Mouse (Mus musculus) cerebellum, adult 9-11 months (tissue): ENCODE measurements at regions not wholly inside any gene's neighbourhood (a gene's known extent, or its start where the extent isn't known, plus 50 kb on each side); places are given as distances from the start of the nearest gene placed in this dataset.

Experiments used
- DNase-seq: peaks from one replicate; pipeline ENCODE4 v3.0.0; 2022

DNA sequence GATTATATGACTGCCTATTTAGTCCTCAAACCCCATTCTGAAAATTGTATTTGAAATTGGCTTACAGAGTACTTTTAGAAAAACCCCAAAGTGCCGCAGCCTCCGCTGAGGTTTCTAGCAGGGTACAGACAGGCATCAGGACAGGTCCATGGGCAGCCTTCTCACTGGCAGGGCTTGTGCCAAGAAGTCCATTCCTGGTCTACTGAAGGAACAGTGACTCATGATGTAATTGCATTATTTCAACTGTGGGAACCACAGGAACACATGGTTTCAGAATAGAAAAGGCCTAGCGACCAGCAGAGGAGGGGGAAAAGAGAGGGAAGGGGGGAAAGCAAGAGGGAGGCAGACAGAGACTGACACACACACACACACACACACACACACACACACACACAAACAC, 603.0 kb upstream of the Gm26657 start:
- DNase-seq, result no peak

DNA sequence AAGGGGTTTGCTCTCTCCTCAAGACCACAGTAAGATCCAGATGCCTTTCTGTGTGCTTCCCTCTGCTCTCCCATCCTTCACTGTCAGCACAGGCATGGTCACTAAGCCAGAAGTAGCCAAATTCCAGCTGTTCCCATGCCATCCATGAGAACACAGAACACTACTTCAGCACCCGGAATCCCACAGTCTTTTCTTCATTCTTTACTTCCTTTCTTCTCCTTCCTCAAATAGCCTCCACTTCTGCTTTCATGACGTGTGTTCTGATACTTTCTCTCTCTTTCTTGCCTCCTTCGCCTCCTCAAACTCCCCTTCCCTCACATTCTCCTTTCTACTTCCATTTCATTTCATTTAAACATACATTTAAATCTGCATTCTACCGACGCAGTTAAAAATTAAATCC, 602.1 kb upstream of the Klf4 start:
- no peak for DNase-seq

GRCm38 (mm10) chr4:56127730-56128482, 595.6 kb upstream of the Klf4 start:
- no peak for DNase-seq

DNA sequence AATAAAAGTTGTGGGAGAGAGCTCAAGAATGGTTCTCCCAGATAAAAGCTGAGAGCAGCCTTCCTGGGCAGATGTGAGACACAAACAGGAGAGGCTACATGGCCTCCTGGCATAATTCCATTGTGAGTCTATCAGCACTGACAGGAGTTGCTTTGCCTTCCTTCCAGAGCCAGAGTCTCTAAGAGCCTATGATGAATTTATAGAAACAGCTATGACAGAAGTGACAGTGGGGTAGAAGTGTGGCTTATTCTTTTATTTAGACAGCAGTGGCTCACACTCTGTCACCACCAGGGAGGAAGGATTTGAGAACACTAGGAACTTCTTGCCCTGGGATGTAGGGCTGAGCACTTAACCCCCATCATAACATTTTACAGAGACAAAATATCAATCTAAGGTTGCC, 592.2 kb upstream of the Klf4 start:
- no peak for DNase-seq

GRCm38 (mm10) chr4:56122198-56122597, 589.9 kb upstream of the Klf4 start:
- DNase-seq, result no peak

- no peak for DNase-seq
These were observed 589.4 kb upstream of the Klf4 start for GRCm38 (mm10) chr4:56121664-56122063.

DNA sequence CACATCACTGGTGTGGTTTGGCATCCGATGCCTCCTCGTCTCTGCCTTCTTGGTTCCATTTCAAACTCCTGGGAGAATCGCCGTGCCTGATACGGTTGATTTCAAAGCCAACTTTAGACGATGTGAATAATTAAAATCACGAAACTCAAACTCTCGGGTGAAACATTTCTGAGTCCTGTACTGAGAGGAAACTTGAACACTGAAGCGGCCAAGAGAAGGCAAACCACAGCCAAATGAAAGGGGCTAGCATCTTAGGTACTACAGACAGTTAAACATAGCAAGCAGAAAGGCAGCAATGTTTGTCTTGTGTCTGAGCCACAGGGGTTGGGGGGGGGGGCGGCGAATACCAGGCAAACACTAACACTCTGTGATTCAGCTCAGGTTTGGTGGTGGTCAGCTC, 588.1 kb upstream of the Klf4 start:
- no peak for DNase-seq

- no peak for DNase-seq
These were observed 581.5 kb upstream of the Klf4 start for GRCm38 (mm10) chr4:56113701-56114196.

DNA sequence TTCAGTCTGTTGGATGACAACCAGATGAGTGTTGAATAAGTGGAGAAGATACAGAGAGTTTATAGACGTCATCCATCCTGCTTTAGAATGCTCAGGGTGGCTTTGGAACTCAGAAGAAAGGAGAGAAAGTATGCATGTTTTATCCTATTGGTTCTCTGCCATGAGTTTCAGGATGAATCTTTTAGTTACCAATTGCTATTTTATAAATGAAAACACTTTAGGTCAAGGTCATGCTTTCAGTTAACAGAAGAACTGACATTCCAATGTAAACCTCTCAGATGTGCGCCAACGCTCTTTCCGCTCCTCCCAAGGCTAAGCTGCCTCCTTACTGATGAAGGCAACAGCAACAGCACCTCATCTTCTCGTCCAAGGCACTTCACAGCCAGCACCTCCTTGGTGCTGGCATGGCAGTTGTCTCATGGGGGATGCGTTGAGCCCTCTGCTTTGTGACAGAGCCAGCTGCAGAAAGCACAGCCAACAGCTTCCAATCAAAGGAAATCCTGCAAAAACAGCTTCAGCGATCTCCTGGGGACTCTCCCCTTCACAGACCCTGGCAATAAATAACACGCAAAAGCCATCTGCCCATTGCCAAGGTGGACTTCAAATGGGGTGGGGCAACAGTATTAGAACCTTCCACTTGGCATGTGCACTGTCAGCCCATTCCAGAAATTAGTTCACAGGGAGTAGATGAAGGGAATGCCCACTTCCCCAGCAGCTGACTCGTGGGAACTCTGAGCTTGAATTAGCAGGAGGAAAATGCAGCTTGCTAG, 580.9 kb upstream of the Klf4 start:
- DNase-seq, result no peak

GRCm38 (mm10) chr4:56106962-56107361, 574.7 kb upstream of the Klf4 start:
- DNase-seq, result no peak

- DNase-seq, result no peak
These were observed 570.0 kb upstream of the Klf4 start for GRCm38 (mm10) chr4:56102314-56102713.

- peak; percentile 63 for DNase-seq
These were observed 558.5 kb upstream of the Klf4 start for GRCm38 (mm10) chr4:56090796-56091195.

DNA sequence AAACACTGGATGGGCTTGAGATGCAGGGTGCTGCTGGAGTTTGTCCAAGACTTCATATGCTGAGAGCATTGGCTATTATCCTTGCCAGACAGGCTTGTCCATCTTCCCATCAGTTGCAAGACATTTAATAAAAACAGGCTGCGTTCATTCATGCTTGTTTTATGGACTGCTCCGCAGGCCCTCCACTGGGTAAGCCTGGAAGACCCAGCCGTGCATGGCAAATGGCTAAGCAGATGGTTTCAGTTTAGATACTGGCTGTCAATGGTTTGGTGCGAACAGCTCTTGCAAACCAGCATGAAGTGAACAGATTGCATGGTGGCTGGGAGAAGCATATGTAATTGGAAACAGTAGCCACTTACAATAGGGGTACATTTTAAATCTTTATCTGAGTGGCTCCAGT, 556.4 kb upstream of the Klf4 start:
- peak; percentile 82 for DNase-seq

DNA sequence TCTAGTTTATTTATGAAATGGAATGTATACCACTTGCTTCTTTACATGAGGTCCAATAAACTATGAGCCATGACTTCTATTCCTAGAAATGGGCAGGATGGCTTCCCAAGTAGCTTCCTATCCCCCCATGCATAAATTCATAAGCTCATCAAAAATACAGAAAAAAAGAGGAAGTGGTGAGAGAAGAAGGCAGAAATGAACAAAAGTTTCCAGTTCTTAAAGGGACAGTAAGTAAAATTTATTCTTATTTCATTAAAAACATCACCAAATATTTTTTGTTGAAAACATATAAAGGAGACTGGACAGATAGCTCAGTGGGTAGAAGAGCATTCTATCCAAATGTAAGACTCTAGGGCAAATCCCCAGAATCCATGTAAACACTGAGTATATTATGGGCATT, 554.0 kb upstream of the Klf4 start:
- no peak for DNase-seq

DNA sequence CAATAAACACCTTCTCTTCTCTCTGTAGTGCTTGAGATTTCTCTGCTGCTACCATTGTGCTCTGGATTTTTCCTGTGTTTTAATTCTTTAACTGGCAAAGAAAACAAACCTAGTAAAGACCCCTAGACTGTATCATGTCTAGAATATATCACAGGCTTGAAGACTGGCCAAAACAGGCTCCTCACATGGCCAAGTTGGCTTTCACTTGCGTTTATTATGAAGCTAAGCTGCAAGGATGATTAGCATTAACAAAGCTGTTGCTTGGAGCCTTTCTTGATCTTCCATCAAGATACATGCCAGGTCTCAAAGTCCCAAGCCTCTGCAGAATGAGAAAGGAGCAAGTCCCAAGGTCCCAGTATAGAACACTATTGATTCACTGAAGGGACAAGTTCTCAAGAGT, 551.9 kb upstream of the Klf4 start:
- DNase-seq, result no peak

GRCm38 (mm10) chr4:56082411-56082810, 550.1 kb upstream of the Klf4 start:
- DNase-seq, result no peak

DNA sequence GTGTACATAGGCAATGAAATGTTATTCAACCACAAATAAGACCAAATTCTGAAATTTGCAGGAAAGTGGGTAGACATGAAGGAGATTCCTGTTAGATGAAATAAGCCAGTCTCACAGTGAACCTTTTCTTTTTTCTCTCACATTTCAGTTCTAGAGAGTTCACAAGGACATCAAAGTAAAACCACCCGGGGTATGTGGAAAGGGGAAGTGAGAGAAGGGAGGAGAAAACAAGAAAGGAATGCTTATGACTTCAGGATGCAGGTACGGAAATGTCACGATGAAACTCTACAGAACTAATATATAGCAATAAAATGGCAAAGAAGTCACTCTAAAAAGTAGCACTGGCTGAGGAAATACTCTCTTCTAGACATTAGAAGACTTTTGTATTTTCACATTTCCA, 548.7 kb upstream of the Klf4 start:
- no peak for DNase-seq

GRCm38 (mm10) chr4:56070664-56071334, 538.5 kb upstream of the Klf4 start:
- DNase-seq, result peak; percentile 24

GRCm38 (mm10) chr4:56068859-56069258, 536.6 kb upstream of the Klf4 start:
- no peak for DNase-seq

DNA sequence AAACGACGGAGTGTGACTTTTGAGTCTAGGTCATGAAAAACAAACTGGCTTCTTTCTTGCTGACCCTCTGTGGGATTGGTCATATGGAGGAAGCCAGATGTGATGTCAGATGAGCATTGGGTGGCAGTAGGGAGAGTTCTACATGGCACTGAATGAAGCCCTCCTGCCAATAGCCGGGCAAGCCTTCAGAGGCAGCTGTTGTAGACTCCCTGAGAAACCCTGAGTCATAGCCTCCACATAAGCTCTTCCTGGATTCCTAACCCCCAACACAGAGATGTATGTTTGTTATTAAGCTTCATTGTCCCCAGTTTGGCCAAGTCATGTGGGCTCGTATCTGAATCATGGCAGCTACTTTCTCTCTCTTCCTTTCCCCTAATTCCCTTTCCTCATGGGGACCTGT, 532.4 kb upstream of the Klf4 start:
- DNase-seq, result no peak

DNA sequence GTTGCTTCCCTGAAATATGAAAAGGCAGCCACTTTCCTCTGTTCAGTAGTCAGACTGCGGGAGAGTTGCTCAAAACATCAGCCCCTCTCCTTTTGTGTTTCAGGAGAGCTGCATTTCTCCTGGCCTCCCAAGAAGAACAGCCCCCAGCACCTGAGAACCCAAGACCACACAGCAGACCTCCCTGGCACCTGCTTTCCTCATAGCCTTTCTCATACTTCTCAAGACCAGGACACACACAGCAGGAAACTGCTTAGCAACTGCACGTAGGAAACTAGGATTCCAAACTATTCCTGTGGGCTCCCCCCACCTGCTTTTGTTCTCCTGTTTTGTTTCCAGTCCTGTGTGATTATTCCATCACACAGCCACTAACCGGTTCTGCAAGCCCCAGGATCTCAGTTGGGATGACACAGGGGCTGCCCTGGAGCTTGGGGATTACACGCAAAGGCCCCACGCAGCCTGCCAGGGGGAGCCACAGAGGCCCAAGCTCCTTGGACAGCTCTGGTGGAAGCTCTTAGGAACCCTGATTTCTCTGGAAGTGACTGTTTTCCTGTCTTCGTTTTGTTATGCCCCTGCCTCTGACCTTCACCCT, 519.6 kb upstream of the Klf4 start:
- no peak for DNase-seq

DNA sequence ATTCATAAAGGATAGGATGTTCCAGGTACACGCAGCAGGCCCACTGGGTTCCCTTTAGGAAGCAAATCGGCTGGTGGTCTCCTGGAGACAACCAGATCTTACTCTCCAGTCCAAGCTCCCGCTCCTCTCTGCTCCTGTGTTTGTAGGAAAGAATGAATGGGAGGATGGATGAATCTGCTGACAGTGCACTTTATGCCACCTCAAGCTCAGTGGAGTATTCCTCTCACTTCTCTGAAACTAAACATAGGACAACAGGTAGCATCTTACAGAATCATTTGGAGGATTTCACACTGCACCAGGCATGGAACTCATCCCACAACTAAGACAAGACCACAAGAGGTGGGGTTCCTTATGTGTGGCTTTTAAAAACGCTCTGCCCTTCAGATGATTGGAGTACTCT, 507.1 kb upstream of the Klf4 start:
- DNase-seq, result no peak

DNA sequence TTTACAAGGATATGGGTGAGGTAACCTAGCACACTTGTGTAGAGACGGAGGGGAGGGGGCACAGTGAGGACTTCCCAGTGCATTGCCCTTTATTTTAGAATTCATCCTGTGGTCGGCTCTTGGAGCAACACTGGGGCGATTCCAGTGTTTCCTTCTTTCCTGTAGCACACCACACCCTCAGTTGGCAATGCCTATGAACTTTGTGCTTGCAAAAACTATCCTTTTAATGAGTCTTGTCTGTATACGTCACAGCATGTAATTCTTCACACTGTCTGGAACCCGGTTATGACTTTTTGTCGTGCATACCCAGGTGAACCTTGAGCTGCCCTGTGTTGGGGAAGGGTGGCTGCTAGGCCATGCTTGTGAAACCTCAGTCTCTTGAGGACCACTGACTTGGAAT, 504.1 kb upstream of the Klf4 start:
- DNase-seq, result no peak
